Mouse (Mus musculus): ENCODE measurements around the gene Krt6a. TPM values are rescaled to one million over a fixed set of nuclear protein-coding genes. Genes with fewer than 3 reads are reported as not detected.
A peak's percentile ranks its signal among the peaks of the same experiment; 100 is the strongest.
"Not testable (repeated sequence)": the region's sequence is repeated elsewhere in the genome, so short reads cannot be mapped to it uniquely, and the experiment has no call there.

Gene Krt6a
- total and polyA plus RNA-seq, 2 experiments from 2014 or later: not detected

GRCm38 (mm10) chr15:101697326-101698188, 3.5 kb upstream of the Krt6a start:
- no peak overlapping the region for H3K4me2 ChIP-seq (ENCODE audit: low read depth)
- no peak overlapping the region for H3K4me3 ChIP-seq (ENCODE audit: low read depth, low read length)
- TF ChIP-seq CTCF (IDR thresholded peaks at IDR 0.05; ENCODE audit: low read depth): 0 out of 2 replicates have a peak, but pooled peaks have one; percentile 8
- ATAC-seq: no peak; the same call in 1 of the 2 replicates
- no peaks in the 10 kb centered on the region for H3K9me3 ChIP-seq (ENCODE audit: low read length)
- H3K4me1 ChIP-seq (ENCODE audit: insufficient read depth): no peaks in the 10 kb centered on the region
- no peak overlapping the region for H3K27ac ChIP-seq (ENCODE audit: low read depth, low read length)
- no peak for DNase-seq
- 69% methylated on average over 8 of the region's 8 CpGs for WGBS
- no peak overlapping the region for H3K9ac ChIP-seq
- no peaks in the 10 kb centered on the region for H3K36me3 ChIP-seq (ENCODE audit: insufficient read depth)
- H3K27me3 ChIP-seq (ENCODE audit: insufficient read depth, low read length): no peaks in the 10 kb centered on the region

DNA sequence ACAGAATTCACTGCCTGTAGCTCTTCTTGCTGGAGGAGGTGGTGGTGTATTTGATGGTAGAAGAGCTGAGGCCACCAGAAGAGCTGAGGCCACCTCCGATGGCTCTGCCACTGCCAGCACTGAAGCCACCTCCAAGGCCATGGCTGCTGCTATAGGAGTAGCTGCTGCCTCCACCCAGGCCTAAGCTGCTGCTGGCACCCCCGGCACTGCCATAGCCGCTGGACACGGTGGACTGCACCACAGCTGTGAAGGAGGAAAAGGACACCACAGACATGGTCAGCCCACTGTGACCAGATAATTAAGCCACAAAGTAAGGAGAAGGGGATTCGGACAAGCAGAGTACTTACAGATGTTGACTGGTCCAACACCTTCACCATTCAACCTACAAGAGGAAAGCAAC, 3.6 kb downstream of the Krt6a start:
- not testable (repeated sequence) for DNase-seq; H3K9me3 ChIP-seq (ENCODE audit: low read length); ATAC-seq; H3K4me2 ChIP-seq (ENCODE audit: low read depth); H3K36me3 ChIP-seq (ENCODE audit: insufficient read depth); H3K27ac ChIP-seq (ENCODE audit: low read depth, low read length); H3K27me3 ChIP-seq (ENCODE audit: insufficient read depth, low read length); H3K9ac ChIP-seq; H3K4me1 ChIP-seq (ENCODE audit: insufficient read depth); H3K4me3 ChIP-seq (ENCODE audit: low read depth, low read length)
- WGBS: 98% methylated on average over 5 of the region's 5 CpGs

DNA sequence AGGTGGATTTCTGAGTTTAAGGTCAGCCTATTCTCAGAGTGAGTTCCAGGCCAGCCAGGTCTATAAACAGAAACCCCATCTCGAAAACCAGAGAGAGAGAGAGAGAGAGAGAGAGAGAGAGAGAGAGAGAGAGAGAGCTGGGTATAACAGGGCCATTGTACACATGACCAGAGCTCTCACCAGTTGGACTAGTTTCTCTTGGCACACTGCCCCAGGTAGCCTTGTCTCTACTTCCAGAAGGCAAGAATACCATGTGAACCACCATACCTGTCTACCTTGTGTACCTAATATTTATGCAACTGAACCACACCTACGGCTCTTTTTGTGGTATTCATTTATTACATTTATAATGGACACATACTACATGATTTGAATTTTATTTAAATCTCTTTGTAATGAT, 5.9 kb downstream of the Krt6a start:
- WGBS: 66% methylated on average over 2 of the region's 2 CpGs
- ATAC-seq (no peak), DNase-seq (no peak)
- Histone ChIP-seq H3K9me3 (ENCODE audit: low read length) (no peaks in the 10 kb centered on the region), H3K9ac (no peak overlapping the region), H3K27ac (ENCODE audit: low read depth, low read length) (no peak overlapping the region), H3K36me3 (ENCODE audit: insufficient read depth) (no peaks in the 10 kb centered on the region), H3K27me3 (ENCODE audit: insufficient read depth, low read length) (no peaks in the 10 kb centered on the region), H3K4me2 (ENCODE audit: low read depth) (no peak overlapping the region), H3K4me1 (ENCODE audit: insufficient read depth) (no peaks in the 10 kb centered on the region), H3K4me3 (ENCODE audit: low read depth, low read length) (no peak overlapping the region)
- TF ChIP-seq CTCF (IDR thresholded peaks at IDR 0.05; ENCODE audit: low read depth): no peak

GRCm38 (mm10) chr15:101680187-101680586, 13.9 kb downstream of the Krt6a start, which contains the start of gene Krt6b:
Krt6b (minus strand) TSS chr15:101680287.
- Histone ChIP-seq H3K9ac (no peak within 1 kb of the TSS), H3K27ac (ENCODE audit: low read depth, low read length) (no peak within 1 kb of the TSS), H3K4me2 (ENCODE audit: low read depth) (no peak within 1 kb of the TSS), H3K9me3 (ENCODE audit: low read length) (no peaks in the 10 kb centered on the region), H3K4me3 (ENCODE audit: low read depth, low read length) (no peak within 1 kb of the TSS), H3K36me3 (ENCODE audit: insufficient read depth) (no peaks in the 10 kb centered on the region), H3K4me1 (ENCODE audit: insufficient read depth) (no peaks in the 10 kb centered on the region), H3K27me3 (ENCODE audit: insufficient read depth, low read length) (no peaks in the 10 kb centered on the region)
- 91% methylated on average over 2 of the region's 2 CpGs for WGBS
- ATAC-seq (no peak), DNase-seq (no peak)
- no peak for TF ChIP-seq CTCF (IDR thresholded peaks at IDR 0.05; ENCODE audit: low read depth)

- DNase-seq: no peak
- 82% methylated on average over 1 of the region's 1 CpGs for WGBS
- TF ChIP-seq CTCF (IDR thresholded peaks at IDR 0.05; ENCODE audit: low read depth): no peak
Observed at GRCm38 (mm10) chr15:101675978-101676377, 18.1 kb downstream of the Krt6a start.

GRCm38 (mm10) chr15:101652736-101653265, 41.3 kb downstream of the Krt6a start:
- no peak overlapping the region for H3K4me2 ChIP-seq (ENCODE audit: low read depth)
- TF ChIP-seq CTCF (IDR thresholded peaks at IDR 0.05; ENCODE audit: low read depth): no peak
- H3K9ac ChIP-seq: no peak overlapping the region
- no peaks in the 10 kb centered on the region for H3K36me3 ChIP-seq (ENCODE audit: insufficient read depth)
- H3K27ac ChIP-seq (ENCODE audit: low read depth, low read length): no peak overlapping the region
- no peaks in the 10 kb centered on the region for H3K9me3 ChIP-seq (ENCODE audit: low read length)
- 76% methylated on average over 5 of the region's 5 CpGs for WGBS
- ATAC-seq (no peak), DNase-seq (peak; percentile 6)
- no peaks in the 10 kb centered on the region for H3K27me3 ChIP-seq (ENCODE audit: insufficient read depth, low read length)
- no peak overlapping the region for H3K4me3 ChIP-seq (ENCODE audit: low read depth, low read length)
- H3K4me1 ChIP-seq (ENCODE audit: insufficient read depth): no peaks in the 10 kb centered on the region

More at GRCm38 (mm10) chr15:101675978-101676377, 18.1 kb downstream of the Krt6a start:
- Histone ChIP-seq H3K9me3 (ENCODE audit: low read length) (no peaks in the 10 kb centered on the region), H3K4me1 (ENCODE audit: insufficient read depth) (no peaks in the 10 kb centered on the region), H3K4me2 (ENCODE audit: low read depth) (no peak overlapping the region), H3K27me3 (ENCODE audit: insufficient read depth, low read length) (no peaks in the 10 kb centered on the region), H3K27ac (ENCODE audit: low read depth, low read length) (no peak overlapping the region), H3K36me3 (ENCODE audit: insufficient read depth) (no peaks in the 10 kb centered on the region), H3K9ac (no peak overlapping the region), H3K4me3 (ENCODE audit: low read depth, low read length) (no peak overlapping the region)
- no peak for ATAC-seq

- Histone ChIP-seq H3K4me3 (ENCODE audit: low read depth, low read length) (no peak within 1 kb of the TSS), H3K4me1 (ENCODE audit: insufficient read depth) (no peaks in the 10 kb centered on the region), H3K9me3 (ENCODE audit: low read length) (no peaks in the 10 kb centered on the region), H3K9ac (no peak within 1 kb of the TSS), H3K27me3 (ENCODE audit: insufficient read depth, low read length) (no peaks in the 10 kb centered on the region), H3K4me2 (ENCODE audit: low read depth) (no peak within 1 kb of the TSS), H3K27ac (ENCODE audit: low read depth, low read length) (no peak within 1 kb of the TSS), H3K36me3 (ENCODE audit: insufficient read depth) (no peaks in the 10 kb centered on the region)
- DNase-seq (no peak), ATAC-seq (no peak)
- no peak for TF ChIP-seq CTCF (IDR thresholded peaks at IDR 0.05; ENCODE audit: low read depth)
- WGBS: 82% methylated on average over 3 of the region's 3 CpGs
Observed at GRCm38 (mm10) chr15:101647280-101647679, 46.8 kb downstream of the Krt6a start, which contains the start of gene Gm5478. Gm5478 (minus strand) TSS chr15:101647380.

Small RNA genes within 50 kb of the gene (microRNA-seq; reads per million reads assigned to microRNA genes)
- gene Gm44323 (0 reads per million in 2 experiments), gene Gm44342 (0 reads per million in 2 experiments), gene Gm44383 (0 reads per million in 2 experiments), gene Gm44479 (0 reads per million in 2 experiments)

Other genes starting within 250 kb of the Krt6a start
- gene Krt88, start 246.6 kb downstream of the Krt6a start, total RNA-seq (2014; rRNA removed): not detected in 2 replicates
- gene Krt88, start 246.6 kb downstream of the Krt6a start, polyA plus RNA-seq (2015; fragmentation: Nextera tagmentation; extraction: Ambion mirVana): not detected in 2 replicates
- not detected in 2 replicates for gene Krt81, start 230.6 kb downstream of the Krt6a start, total RNA-seq (2014; rRNA removed)
- not detected in 2 replicates for gene Krt81, start 230.6 kb downstream of the Krt6a start, polyA plus RNA-seq (2015; fragmentation: Nextera tagmentation; extraction: Ambion mirVana)
- gene Krt86, start 220.8 kb downstream of the Krt6a start, total RNA-seq (2014; rRNA removed): 0.14 TPM in 1 of 2 replicates, not detected in the other
- 0.11 and 0.19 TPM in 2 replicates for gene Krt86, start 220.8 kb downstream of the Krt6a start, polyA plus RNA-seq (2015; fragmentation: Nextera tagmentation; extraction: Ambion mirVana)
- not detected in 2 replicates for gene Krt83, start 202.8 kb downstream of the Krt6a start, total RNA-seq (2014; rRNA removed)
- not detected in 2 replicates for gene Krt83, start 202.8 kb downstream of the Krt6a start, polyA plus RNA-seq (2015; fragmentation: Nextera tagmentation; extraction: Ambion mirVana)
- not detected in 2 replicates for gene Gm49425, start 177.0 kb downstream of the Krt6a start, total RNA-seq (2014; rRNA removed)
- gene Gm49425, start 177.0 kb downstream of the Krt6a start, polyA plus RNA-seq (2015; fragmentation: Nextera tagmentation; extraction: Ambion mirVana): not detected in 2 replicates
- not detected in 2 replicates for gene Krt84, start 161.5 kb downstream of the Krt6a start, total RNA-seq (2014; rRNA removed)
- gene Krt84, start 161.5 kb downstream of the Krt6a start, polyA plus RNA-seq (2015; fragmentation: Nextera tagmentation; extraction: Ambion mirVana): not detected in 2 replicates
- not detected in 2 replicates for gene Krt82, start 143.6 kb downstream of the Krt6a start, total RNA-seq (2014; rRNA removed)
- gene Krt82, start 143.6 kb downstream of the Krt6a start, polyA plus RNA-seq (2015; fragmentation: Nextera tagmentation; extraction: Ambion mirVana): not detected in 2 replicates
- 0.29 TPM in 1 of 2 replicates, not detected in the other for gene Krt90, start 131.4 kb downstream of the Krt6a start, total RNA-seq (2014; rRNA removed)
- gene Krt90, start 131.4 kb downstream of the Krt6a start, polyA plus RNA-seq (2015; fragmentation: Nextera tagmentation; extraction: Ambion mirVana): 0.10 and 0.29 TPM in 2 replicates
- gene Krt75, start 120.4 kb downstream of the Krt6a start, total RNA-seq (2014; rRNA removed): 0.10 and 0.15 TPM in 2 replicates
- 0.05 and 0.19 TPM in 2 replicates for gene Krt75, start 120.4 kb downstream of the Krt6a start, polyA plus RNA-seq (2015; fragmentation: Nextera tagmentation; extraction: Ambion mirVana)
- not detected in 2 replicates for gene Gm5414, start 66.1 kb downstream of the Krt6a start, total RNA-seq (2014; rRNA removed)
- not detected in 2 replicates for gene Gm5414, start 66.1 kb downstream of the Krt6a start, polyA plus RNA-seq (2015; fragmentation: Nextera tagmentation; extraction: Ambion mirVana)
- not detected in 2 replicates for gene Gm5478, start 46.9 kb downstream of the Krt6a start, total RNA-seq (2014; rRNA removed)
- gene Gm5478, start 46.9 kb downstream of the Krt6a start, polyA plus RNA-seq (2015; fragmentation: Nextera tagmentation; extraction: Ambion mirVana): not detected in 2 replicates
- gene Krt6b, start 14.0 kb downstream of the Krt6a start, total RNA-seq (2014; rRNA removed): not detected in 2 replicates
- gene Krt6b, start 14.0 kb downstream of the Krt6a start, polyA plus RNA-seq (2015; fragmentation: Nextera tagmentation; extraction: Ambion mirVana): not detected in 2 replicates
- gene Krt5, start 18.6 kb upstream of the Krt6a start, total RNA-seq (2014; rRNA removed): not detected in 2 replicates
- gene Krt5, start 18.6 kb upstream of the Krt6a start, polyA plus RNA-seq (2015; fragmentation: Nextera tagmentation; extraction: Ambion mirVana): not detected in 2 replicates
- 0.08 and 0.43 TPM in 2 replicates for gene Krt71, start 48.8 kb upstream of the Krt6a start, total RNA-seq (2014; rRNA removed)
- not detected in 2 replicates for gene Krt71, start 48.8 kb upstream of the Krt6a start, polyA plus RNA-seq (2015; fragmentation: Nextera tagmentation; extraction: Ambion mirVana)
- gene Krt72, start 92.2 kb upstream of the Krt6a start, total RNA-seq (2014; rRNA removed): not detected in 2 replicates
- not detected in 2 replicates for gene Krt72, start 92.2 kb upstream of the Krt6a start, polyA plus RNA-seq (2015; fragmentation: Nextera tagmentation; extraction: Ambion mirVana)
- gene Krt73, start 108.0 kb upstream of the Krt6a start, total RNA-seq (2014; rRNA removed): 0.24 and 0.38 TPM in 2 replicates
- gene Krt73, start 108.0 kb upstream of the Krt6a start, polyA plus RNA-seq (2015; fragmentation: Nextera tagmentation; extraction: Ambion mirVana): 0.54 and 0.69 TPM in 2 replicates
- gene Krt2, start 123.9 kb upstream of the Krt6a start, total RNA-seq (2014; rRNA removed): 0.15 and 0.29 TPM in 2 replicates
- 0.05 and 0.11 TPM in 2 replicates for gene Krt2, start 123.9 kb upstream of the Krt6a start, polyA plus RNA-seq (2015; fragmentation: Nextera tagmentation; extraction: Ambion mirVana)
- gene Krt1, start 156.5 kb upstream of the Krt6a start, total RNA-seq (2014; rRNA removed): 9.2 and 12.3 TPM in 2 replicates
- 18.1 and 20.9 TPM in 2 replicates for gene Krt1, start 156.5 kb upstream of the Krt6a start, polyA plus RNA-seq (2015; fragmentation: Nextera tagmentation; extraction: Ambion mirVana)
- 3.7 and 7.7 TPM in 2 replicates for gene Krt77, start 175.4 kb upstream of the Krt6a start, total RNA-seq (2014; rRNA removed)
- 1.5 and 2.1 TPM in 2 replicates for gene Krt77, start 175.4 kb upstream of the Krt6a start, polyA plus RNA-seq (2015; fragmentation: Nextera tagmentation; extraction: Ambion mirVana)
- gene Krt76, start 198.6 kb upstream of the Krt6a start, total RNA-seq (2014; rRNA removed): not detected in 2 replicates
- not detected in 2 replicates for gene Krt76, start 198.6 kb upstream of the Krt6a start, polyA plus RNA-seq (2015; fragmentation: Nextera tagmentation; extraction: Ambion mirVana)
- gene Krt4, start 230.4 kb upstream of the Krt6a start, total RNA-seq (2014; rRNA removed): not detected in 2 replicates
- not detected in 2 replicates for gene Krt4, start 230.4 kb upstream of the Krt6a start, polyA plus RNA-seq (2015; fragmentation: Nextera tagmentation; extraction: Ambion mirVana)
- 0.14 and 0.31 TPM in 2 replicates for gene Krt79, start 246.0 kb upstream of the Krt6a start, total RNA-seq (2014; rRNA removed)
- gene Krt79, start 246.0 kb upstream of the Krt6a start, polyA plus RNA-seq (2015; fragmentation: Nextera tagmentation; extraction: Ambion mirVana): 0.34 and 0.44 TPM in 2 replicates